Mouse (Mus musculus) spleen, postnatal 10 days (tissue): ENCODE measurements around the gene Large1.
"Not testable (repeated sequence)": the region's sequence is repeated elsewhere in the genome, so short reads cannot be mapped to it uniquely, and the experiment has no call there.

Experiments
- DNase-seq, 2 experiments: peaks; one replicate each; pipeline ENCODE4 v3.0.0; 2021 to 2022; ENCODE audit warnings: low spot score in 2 of 2

Gene Large1

DNA sequence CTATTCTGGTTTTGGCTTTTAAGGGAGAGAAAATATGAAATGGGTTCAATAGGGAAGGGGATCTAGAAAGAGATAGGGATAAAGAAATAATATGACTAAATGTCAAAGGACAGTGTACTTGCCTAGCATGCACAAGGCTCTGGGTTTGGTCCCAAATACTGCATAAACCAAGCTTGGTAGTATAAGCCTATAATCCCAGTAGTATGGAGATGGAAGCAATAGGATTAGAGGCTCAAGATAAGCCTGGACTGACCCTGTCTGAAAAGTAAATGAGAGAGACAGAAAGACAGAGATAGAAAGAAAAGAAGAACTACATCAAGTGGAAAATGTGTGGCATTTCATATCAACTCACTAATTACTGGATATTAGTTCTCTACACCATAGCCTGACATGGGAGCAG is 180.7 kb downstream of the Large1 start:
- no peak for DNase-seq

DNA sequence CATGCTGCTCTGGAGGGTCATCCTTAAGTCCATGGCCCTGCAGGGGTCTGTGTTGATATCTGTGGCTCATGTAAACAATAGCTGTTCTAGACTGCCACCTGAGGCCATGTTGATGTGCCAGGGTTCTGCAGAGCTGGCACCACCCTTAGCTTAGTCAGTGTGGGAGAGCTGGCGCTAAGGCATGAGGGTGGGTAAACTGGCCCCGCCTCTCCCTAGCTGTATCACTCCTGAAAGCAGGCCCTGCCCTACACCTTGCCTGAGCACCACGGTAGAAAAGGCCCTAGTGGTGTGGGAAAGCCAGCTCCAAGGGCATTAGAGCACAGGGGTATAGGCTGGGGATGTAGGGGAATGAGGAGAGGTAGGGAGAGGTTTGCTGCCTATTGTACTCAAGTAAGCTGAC is 191.3 kb downstream of the Large1 start:
- DNase-seq: no peak

DNA sequence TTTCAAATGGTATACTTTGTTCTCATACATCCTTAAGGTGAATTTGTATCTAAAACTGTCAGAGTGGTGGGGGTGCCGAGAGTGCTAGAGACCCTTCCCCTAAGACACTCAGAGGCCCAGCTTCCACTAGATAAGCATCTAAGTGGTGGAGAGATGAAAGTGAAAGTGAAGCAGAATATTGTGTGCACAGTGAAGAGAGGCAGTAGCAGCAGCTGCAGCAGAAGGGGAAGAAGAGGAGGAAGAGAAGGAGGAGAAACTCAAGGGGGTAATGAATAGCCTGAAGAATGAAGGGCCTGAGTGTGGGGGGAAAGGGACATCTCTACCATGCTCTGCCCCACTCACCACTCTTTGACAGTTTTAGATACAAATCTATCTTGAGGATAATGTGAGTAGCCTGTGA is 191.8 kb downstream of the Large1 start:
- DNase-seq: no peak

DNA sequence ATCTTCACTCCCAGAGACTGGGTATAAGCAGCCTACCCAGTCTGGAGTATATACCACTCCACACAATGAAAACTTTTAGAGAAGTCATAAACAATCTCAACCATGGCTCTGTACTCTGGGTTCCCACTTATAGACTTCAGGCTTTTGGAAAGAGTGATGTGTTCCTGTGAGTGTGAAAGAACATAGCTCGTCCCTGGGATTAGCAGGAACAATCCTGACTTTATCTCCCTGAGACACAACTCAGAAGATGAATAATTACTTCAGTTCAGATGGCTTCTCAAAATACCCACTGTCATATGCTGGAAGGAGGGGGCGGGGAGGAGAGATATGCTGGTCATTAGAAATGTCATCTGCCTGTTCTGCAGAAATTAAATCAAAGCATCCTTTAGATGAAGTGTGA is 192.4 kb downstream of the Large1 start:
- DNase-seq: no peak

DNA sequence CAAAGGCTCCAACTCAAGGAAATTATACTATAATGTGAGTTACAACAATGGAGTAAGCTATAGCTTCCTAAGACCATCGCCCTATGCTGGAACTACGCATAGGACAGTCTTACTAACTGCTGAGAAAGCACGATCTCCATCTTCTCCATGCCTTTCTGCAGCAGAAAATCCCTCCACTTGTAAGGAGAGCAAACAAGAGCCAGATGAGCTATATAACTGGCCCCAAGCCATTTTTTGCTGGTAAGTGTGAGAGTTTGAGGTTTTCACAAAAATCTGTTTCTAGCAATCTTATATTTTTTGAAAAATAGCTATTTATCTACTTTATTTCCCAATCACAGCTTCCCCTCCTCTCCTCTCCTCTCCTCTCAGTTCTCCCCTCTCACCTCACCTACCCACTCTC is 206.1 kb downstream of the Large1 start:
- DNase-seq: no peak

DNA sequence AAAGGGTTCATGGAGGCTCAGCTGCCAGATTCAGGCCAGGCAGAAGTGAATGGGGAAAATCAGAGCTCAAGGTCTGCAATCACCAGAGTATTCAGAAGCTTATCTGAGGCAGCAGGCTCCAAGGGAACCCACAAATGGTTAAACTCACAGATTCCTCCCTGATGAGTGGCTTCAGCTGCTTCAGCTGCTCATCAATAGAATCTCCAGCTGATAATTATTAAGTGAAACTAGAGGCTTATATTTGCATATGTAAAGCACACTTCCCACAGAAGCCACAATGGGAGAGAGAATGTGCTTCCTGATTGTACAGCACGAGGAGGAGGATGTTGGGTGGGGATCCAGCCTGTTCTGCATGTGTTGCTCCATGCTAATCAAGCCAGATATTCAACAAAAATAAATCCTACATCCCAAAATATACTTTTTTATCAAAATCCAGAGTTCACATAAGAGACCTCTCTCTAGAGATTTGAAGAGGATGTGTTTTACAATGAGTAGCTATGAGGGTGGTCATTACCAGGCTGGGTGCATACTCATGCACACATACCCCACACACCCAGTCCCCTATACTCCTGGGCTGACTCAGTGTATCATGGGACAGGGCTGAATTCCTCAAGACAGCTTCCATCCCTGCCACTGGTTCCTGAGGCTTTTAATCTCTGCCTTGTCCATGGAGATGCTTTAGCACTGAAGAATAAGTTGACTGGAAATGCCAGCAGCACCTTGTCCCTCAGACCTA is 210.5 kb downstream of the Large1 start:
- DNase-seq: no peak

DNA sequence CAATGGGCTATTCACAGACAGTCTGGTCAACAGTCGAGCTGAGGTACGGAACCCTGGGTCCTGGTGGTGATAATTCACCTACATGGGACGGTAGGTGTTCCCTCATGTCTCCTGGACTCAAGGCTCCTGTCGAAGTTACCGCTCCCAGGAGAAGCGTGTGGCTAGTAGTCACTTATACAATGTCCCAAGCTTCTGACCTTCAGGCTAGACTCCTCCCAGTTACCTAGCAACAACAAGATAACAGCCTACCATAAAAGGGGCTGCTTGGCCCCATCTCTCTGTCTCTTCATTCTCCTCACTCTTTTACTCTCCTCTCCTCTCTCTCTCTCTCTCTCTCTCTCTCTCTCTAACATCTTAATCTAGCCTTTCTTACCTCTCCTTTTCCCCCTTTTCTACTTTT is 217.9 kb downstream of the Large1 start:
- DNase-seq: no peak

DNA sequence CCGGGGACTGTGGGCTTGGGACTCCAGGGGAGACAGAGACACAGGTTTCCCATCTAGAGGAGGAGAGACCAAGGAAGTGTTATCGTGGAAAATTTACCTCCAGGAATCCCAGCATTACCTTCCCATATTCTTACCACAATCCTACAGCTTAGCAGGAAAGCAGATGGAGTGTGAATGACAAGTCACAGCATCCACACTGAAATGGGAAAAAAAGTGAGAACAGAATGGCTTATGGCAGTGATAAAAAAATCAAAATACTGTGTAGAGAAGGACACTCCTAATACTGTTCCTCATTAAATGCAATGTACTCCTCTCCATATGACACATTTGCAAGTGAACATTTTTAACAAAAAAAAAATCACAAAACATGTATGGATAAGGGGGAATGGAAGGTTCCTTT is 221.3 kb downstream of the Large1 start:
- DNase-seq: no peak

DNA sequence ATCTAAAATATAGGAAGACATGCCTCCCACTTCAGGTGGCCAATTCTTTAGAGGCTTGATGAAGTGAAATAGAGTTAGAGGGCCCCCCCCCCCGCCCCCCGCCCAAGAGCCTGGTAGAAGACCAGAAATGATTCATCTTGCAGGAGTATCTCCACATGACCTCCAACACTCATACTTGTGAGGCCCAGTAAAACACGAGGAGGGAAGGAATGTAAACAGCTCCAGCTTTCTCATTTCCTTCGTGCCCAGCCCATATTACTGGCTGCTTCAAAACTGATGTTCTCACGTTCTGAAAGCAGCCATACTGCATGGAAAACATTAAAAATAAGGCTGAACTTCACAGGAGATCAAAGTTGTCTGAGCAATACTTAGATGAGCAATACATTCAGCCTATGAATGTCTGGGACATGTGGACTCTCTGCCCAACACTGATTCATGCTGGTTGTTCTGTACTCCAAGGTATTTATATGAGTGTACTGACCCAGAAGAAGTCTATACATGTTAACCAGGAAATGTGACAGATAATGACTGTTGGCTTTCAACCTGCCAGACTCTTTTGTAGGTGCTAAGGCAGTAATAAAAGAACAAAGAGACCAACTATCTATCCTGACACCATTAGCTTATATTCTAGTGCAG is 229.4 kb downstream of the Large1 start:
- no peak for DNase-seq

DNA sequence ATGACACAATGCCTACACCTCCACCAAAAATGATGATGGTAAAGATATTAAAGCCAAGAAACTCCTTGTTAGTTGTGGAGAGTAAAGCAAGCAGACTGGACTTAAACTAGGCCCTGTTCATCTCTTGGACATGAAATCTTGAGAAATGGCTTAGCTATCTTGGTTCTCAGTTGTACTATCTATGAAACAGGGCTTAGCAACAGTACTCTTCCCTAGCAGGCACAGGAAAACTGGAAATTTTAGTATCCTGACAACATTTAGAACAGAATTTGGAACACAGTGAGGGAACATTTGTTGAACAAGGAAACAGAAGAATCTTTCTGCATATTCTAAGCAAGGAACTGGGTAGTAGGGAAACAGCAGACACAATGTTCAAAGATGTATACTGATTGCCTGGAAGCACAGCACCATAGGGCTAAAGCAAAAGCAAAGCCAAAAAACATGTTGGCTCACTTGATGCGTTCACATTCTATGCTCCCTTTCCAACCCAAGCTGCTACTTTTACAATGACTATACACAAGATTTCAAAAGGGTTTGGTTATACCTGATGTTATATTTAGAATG is 240.9 kb downstream of the Large1 start:
- no peak for DNase-seq

DNA sequence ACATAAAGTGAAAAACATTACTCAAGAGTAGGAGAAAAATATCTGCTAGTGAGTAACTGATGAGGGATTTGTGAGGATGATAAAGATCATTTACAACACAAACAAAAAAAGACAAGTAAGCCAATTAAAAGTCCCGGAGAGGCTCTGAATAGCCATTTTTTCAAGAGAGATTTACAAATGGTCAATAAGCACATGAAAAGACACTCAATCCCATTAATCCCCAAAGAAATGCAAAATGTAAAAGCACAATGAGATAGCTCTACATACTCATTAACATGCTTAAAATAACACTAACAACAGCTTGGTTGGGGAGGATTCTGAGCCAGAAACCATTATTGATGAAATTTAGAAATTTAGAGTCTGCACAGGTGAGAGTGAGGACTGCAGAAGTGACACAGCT is 249.3 kb downstream of the Large1 start:
- no peak for DNase-seq

DNA sequence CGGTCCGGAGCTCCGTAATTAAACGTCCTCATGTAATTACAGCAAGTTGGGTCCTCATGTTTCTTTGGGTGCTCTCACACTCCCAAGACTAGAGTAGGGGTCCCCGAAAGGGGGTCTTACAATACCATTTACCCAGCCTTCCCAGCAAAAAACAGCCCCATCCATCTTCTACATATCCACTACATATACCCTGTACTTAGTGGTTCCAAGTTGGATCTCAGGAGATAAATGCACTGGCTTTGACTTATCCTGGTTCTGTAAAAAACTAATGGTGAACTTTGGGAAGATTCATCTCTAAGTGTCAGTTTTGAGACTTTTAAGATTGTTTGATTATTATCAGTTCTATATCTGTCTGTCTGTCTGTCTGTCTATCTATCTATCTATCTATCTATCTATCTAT is 252.3 kb downstream of the Large1 start:
- no peak for DNase-seq

DNA sequence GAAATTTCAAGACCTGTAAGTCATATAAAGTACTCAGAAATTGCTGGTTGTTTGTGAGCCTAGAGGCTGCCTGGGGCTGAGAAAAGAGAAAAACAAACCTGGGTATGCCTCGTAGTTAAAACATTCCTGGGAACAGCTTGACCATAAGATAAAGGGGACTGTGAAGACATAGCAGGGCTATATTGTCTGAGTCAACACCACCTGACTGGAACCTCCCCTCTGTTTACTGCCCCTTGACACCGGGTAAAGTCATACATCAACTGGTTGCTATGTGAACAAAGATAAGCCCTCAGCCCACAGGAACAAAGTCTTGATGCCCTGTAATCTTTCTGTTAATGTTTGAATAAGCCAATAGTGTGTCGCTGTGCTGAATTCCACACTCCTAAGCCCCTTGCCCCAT is 252.7 kb downstream of the Large1 start:
- not testable (repeated sequence) for DNase-seq

DNA sequence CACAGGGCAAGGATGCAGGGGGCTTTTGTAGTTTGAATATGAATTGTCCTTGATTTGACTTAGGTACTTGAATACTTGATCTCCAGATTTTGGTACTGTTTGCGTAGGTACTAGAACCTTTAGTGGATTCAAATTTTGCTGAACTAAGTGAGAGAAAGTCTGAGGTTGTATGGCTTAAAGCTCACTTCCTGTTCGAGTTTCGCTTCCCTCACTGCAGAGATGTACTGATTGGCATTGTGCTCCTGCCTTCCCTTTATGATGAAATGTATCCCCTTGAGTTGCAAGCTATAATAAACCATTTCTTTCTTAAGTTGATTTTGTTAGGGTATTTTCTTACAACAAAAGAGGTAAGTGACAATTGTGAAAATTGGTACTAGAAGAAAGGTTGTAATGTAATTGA is 253.8 kb downstream of the Large1 start:
- DNase-seq: no peak

DNA sequence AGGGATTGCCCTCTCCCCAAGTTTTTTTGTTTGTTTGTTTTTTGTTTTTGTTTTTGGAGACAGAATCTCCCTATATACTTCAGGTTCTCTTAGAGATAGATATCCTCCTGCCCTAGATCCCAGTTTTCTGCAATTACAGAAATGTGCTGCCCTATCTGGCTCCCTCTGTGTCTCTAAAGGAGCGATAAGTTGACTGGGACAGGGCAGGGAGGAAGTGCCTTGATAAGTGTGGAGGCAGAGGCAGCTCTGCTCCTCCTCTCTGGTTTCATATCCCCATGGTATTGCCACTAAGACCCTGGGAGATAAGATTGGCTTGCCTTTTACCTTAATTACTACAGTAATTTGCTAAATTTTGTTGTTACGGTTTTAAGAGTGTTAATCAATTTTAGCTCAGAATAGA is 256.4 kb downstream of the Large1 start:
- DNase-seq: no peak

DNA sequence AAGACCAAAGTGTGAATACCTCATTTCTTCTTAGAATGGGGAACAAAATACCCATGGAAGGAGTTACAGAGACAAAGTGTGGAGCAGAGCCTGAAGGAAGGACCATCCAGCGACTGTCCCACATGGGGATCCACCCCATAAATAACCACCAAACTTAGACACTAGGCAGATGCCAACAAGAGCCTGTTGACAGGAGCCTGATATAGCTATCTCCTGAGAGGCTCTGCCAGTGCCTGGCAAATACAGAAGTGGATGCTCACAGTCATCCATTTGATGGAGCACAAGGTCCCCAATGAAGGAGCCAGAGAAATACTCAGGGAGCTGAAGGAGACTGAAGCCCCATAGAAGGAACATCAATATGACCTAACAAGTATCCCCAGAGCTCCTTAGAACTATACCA is 275.6 kb downstream of the Large1 start:
- not testable (repeated sequence) for DNase-seq

DNA sequence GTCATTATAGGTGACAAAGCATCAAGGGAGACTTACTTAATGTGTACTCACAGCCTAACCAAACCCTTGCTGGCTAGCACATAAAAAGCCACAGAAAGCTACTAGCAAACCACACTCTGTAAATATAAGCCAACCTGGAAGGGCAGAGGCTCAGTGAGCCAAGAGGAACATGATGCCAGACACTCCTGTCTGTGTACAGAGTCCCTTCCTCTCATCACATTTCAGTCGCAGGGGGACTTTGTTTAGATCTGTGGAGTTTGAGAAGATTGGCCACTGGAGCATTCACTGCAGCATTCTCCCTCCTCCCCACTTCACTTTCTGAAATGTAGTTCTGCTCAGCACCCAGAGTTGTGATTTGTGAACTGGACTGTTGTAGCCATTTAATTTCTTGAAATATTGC is 291.9 kb downstream of the Large1 start:
- no peak for DNase-seq

DNA sequence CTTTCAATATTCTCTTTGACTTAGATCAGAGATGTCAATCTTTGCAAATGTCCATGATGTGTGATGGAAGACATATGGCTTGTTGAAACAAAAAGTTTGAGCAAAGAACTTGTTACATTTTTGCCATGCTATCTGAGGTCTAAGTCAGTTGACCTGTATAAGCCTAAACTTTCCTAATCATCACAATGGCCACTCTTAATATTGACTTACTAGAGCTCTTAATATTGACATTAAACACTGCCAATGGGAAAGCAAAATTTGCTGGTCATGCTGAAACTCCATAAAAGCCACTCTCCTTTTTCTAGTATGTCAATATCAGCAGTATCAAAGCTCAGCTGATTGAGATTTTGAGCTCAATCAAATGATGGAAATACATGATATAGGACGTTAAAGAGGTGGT is 298.6 kb downstream of the Large1 start:
- no peak for DNase-seq

DNA sequence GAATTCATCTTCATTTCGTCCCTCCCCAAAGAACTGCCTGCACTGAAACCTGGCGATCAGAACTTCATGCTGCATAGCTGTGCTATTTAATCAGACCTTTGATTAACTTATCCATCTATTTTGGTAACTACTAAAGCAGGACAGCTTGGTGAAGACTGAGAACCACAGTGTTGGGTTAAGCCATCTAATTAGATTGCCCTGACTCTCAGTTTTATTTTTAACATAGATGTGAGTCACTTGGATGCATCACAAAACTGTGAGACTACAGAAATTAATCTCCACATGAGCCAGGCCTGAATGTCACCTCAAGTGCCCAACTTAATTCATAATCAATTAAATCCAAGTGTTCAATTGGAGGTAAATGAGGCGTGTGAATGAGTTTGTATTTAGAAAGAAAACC is 299.5 kb downstream of the Large1 start:
- no peak for DNase-seq

DNA sequence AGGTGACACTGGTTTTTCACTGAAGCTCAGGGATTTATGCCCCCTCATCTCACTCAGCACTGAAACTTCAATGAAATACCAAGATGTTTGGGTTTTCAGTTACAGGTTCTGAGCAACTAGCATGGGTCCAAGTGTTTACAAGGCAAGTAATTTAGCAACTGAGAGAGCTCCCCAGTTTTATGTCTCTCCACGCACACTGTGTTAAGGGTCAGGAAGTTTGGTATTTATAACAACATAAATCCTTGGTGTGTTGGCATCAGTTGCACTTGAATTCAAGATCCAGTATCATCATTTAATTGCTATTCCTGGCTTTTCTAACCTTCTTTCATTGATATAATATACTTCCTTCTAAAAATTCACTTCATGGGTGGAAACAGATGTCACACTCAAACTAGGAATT is 300.9 kb downstream of the Large1 start:
- DNase-seq: no peak

DNA sequence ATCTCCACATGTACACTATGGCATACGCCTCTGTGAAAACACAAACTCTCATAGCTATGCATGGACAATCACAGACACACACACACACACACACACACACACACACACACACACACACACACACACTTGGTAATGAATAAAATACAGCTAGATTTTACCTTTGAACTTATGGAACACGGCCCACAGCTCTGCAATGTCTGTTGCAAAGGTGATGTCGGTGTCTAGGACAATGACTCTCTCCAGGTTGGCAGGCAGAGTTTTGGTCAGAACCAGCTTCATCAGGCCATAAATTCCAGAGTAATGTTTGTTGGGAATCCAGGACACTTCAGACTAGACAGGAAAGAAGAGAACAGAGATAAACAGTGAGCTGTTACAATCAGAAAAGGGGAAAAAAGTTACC is 305.2 kb downstream of the Large1 start:
- DNase-seq: no peak

DNA sequence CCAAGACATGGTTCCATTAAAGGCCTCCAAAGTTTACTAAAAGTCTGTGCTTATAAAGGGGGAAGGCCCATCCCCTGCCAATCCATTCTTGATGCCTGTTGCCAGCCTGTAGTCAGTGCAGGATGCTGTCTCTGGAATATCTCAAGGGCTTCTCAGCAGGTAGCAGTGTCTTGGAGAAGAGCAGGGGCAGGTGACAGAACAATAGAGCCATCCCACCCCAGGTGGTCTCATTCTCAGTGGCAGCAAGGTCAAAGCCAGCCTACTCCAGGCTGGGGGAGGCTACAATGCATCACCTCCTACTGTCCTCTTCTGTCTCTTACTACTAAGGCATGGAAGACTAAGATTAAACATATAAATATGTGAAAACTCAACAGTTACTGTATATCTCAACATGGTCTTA is 323.6 kb downstream of the Large1 start:
- no peak for DNase-seq

DNA sequence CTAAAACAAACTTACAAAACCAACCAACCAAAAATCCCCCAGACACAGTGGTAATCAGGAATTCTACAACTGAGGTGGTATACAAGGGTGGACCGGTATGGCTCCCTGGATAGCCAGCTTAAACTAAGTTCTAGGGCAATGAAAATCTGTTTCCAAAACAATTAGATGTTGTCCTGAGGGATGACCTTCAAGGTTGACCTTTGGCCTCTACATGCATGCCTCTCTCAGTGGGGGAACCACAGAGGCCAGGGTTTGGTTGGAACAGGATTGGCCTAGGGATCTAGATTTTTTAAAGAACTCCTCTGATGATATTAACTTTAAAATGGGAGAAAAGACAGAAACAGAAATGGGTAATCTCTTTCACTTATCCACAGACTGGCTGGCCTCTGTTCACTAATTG is 335.1 kb downstream of the Large1 start:
- DNase-seq: no peak

DNA sequence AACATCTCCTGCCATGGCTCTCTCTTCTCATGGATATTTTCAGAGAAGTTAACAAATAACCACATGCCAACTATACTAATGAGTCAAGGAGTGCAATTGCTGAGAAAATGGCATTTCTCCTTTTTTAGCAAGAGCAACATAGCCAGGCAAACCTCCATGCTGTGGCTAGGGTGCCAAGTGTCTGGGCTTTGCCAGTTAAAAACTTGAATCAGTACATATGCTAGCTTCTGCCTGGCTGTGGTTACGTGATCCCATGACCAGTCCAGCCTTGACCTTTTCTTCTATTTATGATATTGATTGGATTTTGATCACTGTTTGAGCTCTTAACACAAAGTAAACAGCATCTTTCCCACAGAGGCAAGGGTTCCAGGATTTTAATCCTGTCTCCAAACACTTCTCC is 335.7 kb downstream of the Large1 start:
- DNase-seq: no peak
